Mouse (Mus musculus) C2C12 (cell line): ENCODE results near the gene Uqcc3. TPM values are rescaled to one million over a fixed set of nuclear protein-coding genes. Genes with fewer than 3 reads are reported as not detected.
A peak's percentile ranks its signal among the peaks of the same experiment; 100 is the strongest.

Source experiments
- H3K27me3 ChIP-seq: one replicate; pipeline ENCODE4 v1.6.1; 2011; ENCODE audit not compliant: control insufficient read depth, insufficient read depth, insufficient read length
- H3K36me3 ChIP-seq: one replicate; pipeline ENCODE4 v1.6.1; 2011; ENCODE audit not compliant: control insufficient read depth, insufficient read depth
- H3K4me3 ChIP-seq: one replicate; pipeline ENCODE4 v1.5.1; 2011; ENCODE audit warnings: mild to moderate bottlenecking, control low read depth; ENCODE audit not compliant: poor library complexity, insufficient read depth, severe bottlenecking
- H3K79me2 ChIP-seq: one replicate; pipeline ENCODE4 v1.6.1; 2011; ENCODE audit not compliant: control insufficient read depth, insufficient read depth
- H3K79me3 ChIP-seq: one replicate; pipeline ENCODE4 v1.6.1; 2011; ENCODE audit warnings: low read depth, control low read depth
- H3ac ChIP-seq: one replicate; pipeline ENCODE3; 2011; ENCODE audit warnings: low read depth; ENCODE audit not compliant: control insufficient read depth, insufficient read length
- CEBPB ChIP-seq: IDR thresholded peaks from one replicate; pipeline ENCODE4 v1.6.1; 2011; ENCODE audit warnings: low read depth, mild to moderate bottlenecking, control low read depth, moderate library complexity
- CTCF ChIP-seq: IDR thresholded peaks from one replicate; pipeline ENCODE4 v1.5.1; 2011; ENCODE audit not compliant: control insufficient read depth, insufficient read depth, insufficient read length
- FOSL1 ChIP-seq: IDR thresholded peaks from one replicate; pipeline ENCODE4 v1.8.0; 2011; ENCODE audit warnings: mild to moderate bottlenecking, low read length; ENCODE audit not compliant: poor library complexity, insufficient read depth, severe bottlenecking
- MAX ChIP-seq: IDR thresholded peaks from one replicate; pipeline ENCODE4 v1.6.1; 2011; ENCODE audit warnings: mild to moderate bottlenecking, control low read depth
- MYOD1 ChIP-seq: IDR thresholded peaks from one replicate; pipeline ENCODE4 v1.6.1; 2011; ENCODE audit warnings: low read depth; ENCODE audit not compliant: control insufficient read depth, insufficient read length
- MYOG ChIP-seq: IDR thresholded peaks from one replicate; pipeline ENCODE4 v1.6.1; 2011; ENCODE audit not compliant: control insufficient read depth, insufficient read length; ENCODE audit errors: extremely low read depth
- USF1 ChIP-seq: IDR thresholded peaks from one replicate; pipeline ENCODE4 v1.6.1; 2011; ENCODE audit warnings: low read depth, mild to moderate bottlenecking, control low read depth, moderate library complexity
- polyA plus RNA-seq: library from polyadenylated mRNA; unstranded; fragments of >200 nt; fragmentation: generic; extraction: Trizol; gene quantifications from one replicate; pipeline ENCODE4 v1.2.1, GENCODE M21; 2012; ENCODE audit warnings: missing spikeins

Uqcc3 gene
- polyA plus RNA-seq, 1 experiment, result 34.4 TPM

- peaks cover 28% of the 10 kb centered on the region for H3K79me3 ChIP-seq
- H3K4me3 ChIP-seq, result no peak overlapping the region
- no peaks in the 10 kb centered on the region for H3K27me3 ChIP-seq
- peaks cover 46% of the 10 kb centered on the region for H3K79me2 ChIP-seq
- H3K36me3 ChIP-seq, result peaks cover 36% of the 10 kb centered on the region
- no peak for TF ChIP-seq MAX
- TF ChIP-seq MYOD1, result no peak
- no peak for TF ChIP-seq USF1
- TF ChIP-seq CEBPB, result no peak
- no peak for TF ChIP-seq MYOG
- TF ChIP-seq CTCF, result no peak
- no peak for TF ChIP-seq FOSL1
- no peak overlapping the region for H3ac ChIP-seq
Measured at GRCm38 (mm10) chr19:8926766-8927165, 46.0 kb upstream of the Uqcc3 start.

GRCm38 (mm10) chr19:8921741-8922140 lies 41.0 kb upstream of the Uqcc3 start:
- Histone ChIP-seq H3K4me3 (no peak overlapping the region), H3ac (no peak overlapping the region)
- TF ChIP-seq CTCF (no peak), MAX (no peak), CEBPB (no peak), MYOD1 (no peak), FOSL1 (no peak), USF1 (no peak), MYOG (no peak)

DNA sequence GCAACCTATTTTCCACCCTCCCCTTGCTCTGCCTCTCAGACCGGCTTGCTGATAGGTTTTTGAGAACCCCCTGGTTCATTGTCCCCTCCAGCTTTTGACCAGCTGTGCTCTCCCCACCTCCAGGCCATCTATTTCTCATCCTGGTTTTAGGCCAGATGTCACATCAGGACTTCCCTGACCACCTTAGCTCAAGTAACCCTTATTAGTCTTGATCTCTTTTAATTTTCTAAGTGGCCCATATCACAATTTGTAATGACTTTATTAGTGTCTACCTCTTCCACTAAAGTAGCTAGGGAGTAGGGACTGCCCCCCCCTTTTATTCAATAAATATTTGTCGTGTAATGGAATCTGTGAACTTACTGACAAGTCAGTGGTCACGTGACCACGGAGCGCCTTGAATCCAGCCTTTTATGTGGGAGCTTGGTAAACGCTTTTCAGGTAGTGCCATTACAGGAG lies 40.1 kb upstream of the Uqcc3 start:
- peak overlapping the region; percentile 59 for H3ac ChIP-seq
- TF ChIP-seq USF1 (peak; percentile 99), MYOG (no peak), FOSL1 (no peak), MAX (no peak)
- peaks cover 37% of the 10 kb centered on the region for H3K36me3 ChIP-seq
- H3K79me2 ChIP-seq, result peaks cover 42% of the 10 kb centered on the region
- no peaks in the 10 kb centered on the region for H3K27me3 ChIP-seq
- peak overlapping the region; percentile 83 for H3K4me3 ChIP-seq
- H3K79me3 ChIP-seq, result peaks cover 30% of the 10 kb centered on the region

More at GRCm38 (mm10) chr19:8921741-8922140, 41.0 kb upstream of the Uqcc3 start:
- H3K27me3 ChIP-seq, result no peaks in the 10 kb centered on the region
- H3K79me2 ChIP-seq, result peaks cover 42% of the 10 kb centered on the region
- H3K36me3 ChIP-seq, result peaks cover 28% of the 10 kb centered on the region
- H3K79me3 ChIP-seq, result peaks cover 30% of the 10 kb centered on the region

DNA sequence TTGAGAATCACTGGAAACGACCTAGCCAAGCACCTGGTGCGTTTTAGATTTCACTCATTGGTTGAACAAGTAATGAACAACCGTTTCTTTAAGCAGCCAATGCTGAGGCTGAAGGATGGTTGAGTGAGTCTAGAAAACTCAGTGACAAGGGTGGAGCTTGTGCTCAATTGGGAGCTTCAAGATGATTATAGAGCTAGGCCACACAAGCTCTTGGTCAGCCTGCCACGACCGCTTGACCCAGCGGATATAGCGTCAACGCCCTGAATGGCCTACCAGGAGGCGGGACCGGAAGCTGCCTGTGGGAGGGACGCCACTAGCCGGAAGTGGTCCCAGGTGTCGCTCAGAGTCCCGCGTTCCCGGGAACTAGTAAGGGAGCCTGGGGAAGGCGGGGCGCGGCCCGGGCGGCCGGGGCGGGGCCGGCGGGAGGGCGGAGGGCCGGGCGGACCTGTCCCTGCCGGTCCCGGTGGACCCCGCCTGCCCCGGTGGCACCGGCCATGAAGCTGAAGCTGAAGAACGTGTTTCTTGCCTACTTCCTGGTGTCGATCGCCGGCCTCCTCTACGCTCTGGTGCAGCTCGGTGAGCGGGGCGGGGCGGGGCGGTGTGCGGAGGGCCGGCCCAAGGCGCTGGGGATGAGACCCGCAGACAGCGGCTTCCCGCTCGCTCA lies 39.5 kb upstream of the Uqcc3 start, which contains the start of gene B3gat3:
Gene B3gat3, plus strand, starts transcription at position 302 of the 664 bp plus-strand sequence.
- TF ChIP-seq MAX (peak; percentile 65), USF1 (no peak)
- peaks cover 44% of the 10 kb centered on the region for H3K36me3 ChIP-seq
- peaks cover 30% of the 10 kb centered on the region for H3K79me3 ChIP-seq
- H3K79me2 ChIP-seq, result peaks cover 42% of the 10 kb centered on the region
- peak within 1 kb of the TSS; percentile 59 for H3ac ChIP-seq
- peak within 1 kb of the TSS; percentile 83 for H3K4me3 ChIP-seq
- no peaks in the 10 kb centered on the region for H3K27me3 ChIP-seq

DNA sequence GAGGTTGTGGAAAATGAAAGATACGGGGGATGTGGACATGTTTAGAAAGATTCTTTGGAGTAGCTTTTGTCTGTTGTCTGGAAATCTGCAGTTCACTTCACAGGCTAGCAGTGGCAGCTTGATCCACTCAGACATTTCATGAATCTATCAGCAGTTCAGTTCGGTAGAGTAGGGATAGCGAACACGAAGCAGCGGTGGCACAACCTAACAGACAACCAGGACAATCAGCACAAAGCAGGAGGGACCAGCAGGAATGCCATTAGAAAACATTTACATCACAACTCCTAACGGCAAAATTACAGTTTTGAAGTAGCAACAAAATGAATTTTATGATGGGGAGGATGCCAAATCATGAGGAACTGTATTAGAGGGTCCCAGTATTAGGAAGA lies 39.0 kb upstream of the Uqcc3 start:
- no peak for TF ChIP-seq USF1
- TF ChIP-seq CEBPB, result no peak
- no peak for TF ChIP-seq CTCF
- TF ChIP-seq MAX, result no peak
- no peak for TF ChIP-seq MYOG
- TF ChIP-seq FOSL1, result no peak
- TF ChIP-seq MYOD1, result no peak
- Histone ChIP-seq H3K79me3 (peaks cover 30% of the 10 kb centered on the region), H3K36me3 (peaks cover 49% of the 10 kb centered on the region), H3ac (no peak overlapping the region), H3K4me3 (no peak overlapping the region), H3K27me3 (no peaks in the 10 kb centered on the region), H3K79me2 (peaks cover 42% of the 10 kb centered on the region)

- H3ac ChIP-seq, result no peak overlapping the region
- H3K4me3 ChIP-seq, result no peak overlapping the region
- no peaks in the 10 kb centered on the region for H3K27me3 ChIP-seq
- peaks cover 30% of the 10 kb centered on the region for H3K79me3 ChIP-seq
- TF ChIP-seq MAX, result no peak
- TF ChIP-seq MYOD1, result no peak
- no peak for TF ChIP-seq CEBPB
- H3K36me3 ChIP-seq, result peaks cover 56% of the 10 kb centered on the region
- H3K79me2 ChIP-seq, result peaks cover 35% of the 10 kb centered on the region
Measured at GRCm38 (mm10) chr19:8919000-8919399, 38.3 kb upstream of the Uqcc3 start.
